Mouse (Mus musculus): ENCODE data around the gene Ick.

GRCm38 (mm10) chr9:78084341-78084740, 24.7 kb upstream of the Ick start:
- TF ChIP-seq SRF (IDR thresholded peaks at IDR 0.05; ENCODE audit: control insufficient read depth, insufficient read length, low read depth) (no peak), POLR2A (IDR thresholded peaks at IDR 0.05; ENCODE audit: insufficient read length, low read depth) (no peak), USF1 (IDR thresholded peaks at IDR 0.05; ENCODE audit: low read depth) (no peak), MAX (IDR thresholded peaks at IDR 0.05; ENCODE audit: low read depth) (no peak), E2F4 (IDR thresholded peaks at IDR 0.05; ENCODE audit: insufficient read depth) (no peak), REST (IDR thresholded peaks at IDR 0.05; ENCODE audit: insufficient read depth, insufficient read length) (no peak), TCF12 (IDR thresholded peaks at IDR 0.05; ENCODE audit: insufficient read depth, poor library complexity, severe bottlenecking) (no peak)

Data from myocyte (in vitro differentiated cells).